Mouse (Mus musculus) neural tube, embryonic 14.5 days (tissue): ENCODE measurements around the gene Alk. TPM values are rescaled to one million over a fixed set of nuclear protein-coding genes. Genes with fewer than 3 reads are reported as not detected.

Experiments used
- ATAC-seq: fragments of 200-750 bp; cut with Nextera tagmentation; 2 replicates; pipeline ENCODE4 v1.8.0; 2017; ENCODE audit warnings: low read depth, mild to moderate bottlenecking, moderate TSS enrichment, moderate library complexity
- H3K27ac ChIP-seq: fragments of 300-500 bp; sonication (generic); 2 replicates; pipeline ENCODE4 v1.5.1; 2014; ENCODE audit warnings: low read depth, mild to moderate bottlenecking, control low read depth, low read length, moderate library complexity, mixed read lengths
- H3K27me3 ChIP-seq: fragments of 300-500 bp; sonication (generic); 2 replicates; pipeline ENCODE4 v1.6.1; 2014; ENCODE audit warnings: low read length; ENCODE audit not compliant: control insufficient read depth, insufficient read depth
- H3K36me3 ChIP-seq: fragments of 300-500 bp; sonication (generic); 2 replicates; pipeline ENCODE4 v1.6.1; 2014; ENCODE audit warnings: low read length, mixed read lengths; ENCODE audit not compliant: control insufficient read depth, insufficient read depth
- H3K4me1 ChIP-seq: fragments of 300-500 bp; sonication (generic); 2 replicates; pipeline ENCODE4 v1.6.1; 2014; ENCODE audit warnings: low read length; ENCODE audit not compliant: control insufficient read depth, insufficient read depth
- H3K4me2 ChIP-seq: fragments of 300-500 bp; sonication (generic); 2 replicates; pipeline ENCODE4 v1.6.1; 2014; ENCODE audit warnings: mild to moderate bottlenecking, low read depth, low read length, control low read depth
- H3K4me3 ChIP-seq: fragments of 300-500 bp; sonication (generic); 2 replicates; pipeline ENCODE4 v1.5.1; 2014; ENCODE audit warnings: low read depth, low read length, control low read depth, mixed read lengths
- H3K9ac ChIP-seq: fragments of 300-500 bp; sonication (generic); replicated peaks from 2 replicates; pipeline ENCODE4 v1.6.1; 2014; ENCODE audit warnings: low read depth, mild to moderate bottlenecking, control low read depth, low read length, mixed read lengths
- H3K9me3 ChIP-seq: fragments of 300-500 bp; sonication (generic); 2 replicates; pipeline ENCODE4 v1.6.1; 2016; ENCODE audit warnings: low read length; ENCODE audit not compliant: control insufficient read depth
- WGBS: fragments of 180-500 bp; shearing (Covaris S2); extraction: QIAGEN DNeasy Blood & Tissue Kit; methylation state at CpG from one replicate; pipeline ENCODE4 v1.1.7; 2014; 5-methylcytosine and 5-hydroxymethylcytosine counted together
- polyA plus RNA-seq: library from polyadenylated mRNA; unstranded; fragments of >200 nt; fragmentation: Nextera tagmentation; extraction: Ambion mirVana; gene quantifications from 2 replicates; pipeline ENCODE4 v1.2.1, GENCODE M21; 2014

The Alk gene
- polyA plus RNA-seq, 1 experiment from 2014 or later: 5.2 TPM

GRCm38 (mm10) chr17:71988736-71989569, 615.5 kb downstream of the Alk start:
- no peak overlapping the region for H3K9ac ChIP-seq
- WGBS: 66% methylated on average over 9 of the region's 9 CpGs
- H3K27me3 ChIP-seq: no peaks in the 10 kb centered on the region
- no peak overlapping the region for H3K4me2 ChIP-seq
- ATAC-seq: no peak
- H3K27ac ChIP-seq: no peak overlapping the region
- no peaks in the 10 kb centered on the region for H3K9me3 ChIP-seq
- H3K4me1 ChIP-seq: peaks cover 4% of the 10 kb centered on the region; the same call in 1 of the 2 replicates
- no peaks in the 10 kb centered on the region for H3K36me3 ChIP-seq
- no peak overlapping the region for H3K4me3 ChIP-seq

GRCm38 (mm10) chr17:71986998-71987397, 617.4 kb downstream of the Alk start:
- no peaks in the 10 kb centered on the region for H3K9me3 ChIP-seq
- no peak overlapping the region for H3K4me2 ChIP-seq
- H3K4me1 ChIP-seq: peaks cover 4% of the 10 kb centered on the region; the same call in 1 of the 2 replicates
- no peaks in the 10 kb centered on the region for H3K36me3 ChIP-seq
- H3K4me3 ChIP-seq: no peak overlapping the region
- 48% methylated on average over 8 of the region's 8 CpGs for WGBS
- no peak overlapping the region for H3K9ac ChIP-seq
- no peaks in the 10 kb centered on the region for H3K27me3 ChIP-seq
- ATAC-seq: no peak
- H3K27ac ChIP-seq: no peak overlapping the region

GRCm38 (mm10) chr17:71986456-71986855, 618.0 kb downstream of the Alk start:
- Histone ChIP-seq H3K27me3 (no peaks in the 10 kb centered on the region), H3K4me1 (peaks cover 4% of the 10 kb centered on the region; the same call in 1 of the 2 replicates), H3K4me3 (no peak overlapping the region), H3K9me3 (no peaks in the 10 kb centered on the region), H3K27ac (peak overlapping the region; percentile 44; the same call in 1 of the 2 replicates), H3K4me2 (no peak overlapping the region), H3K36me3 (no peaks in the 10 kb centered on the region), H3K9ac (no peak overlapping the region)
- 34% methylated on average over 9 of the region's 9 CpGs for WGBS
- ATAC-seq: peak; percentile 83

GRCm38 (mm10) chr17:71981177-71981576, 623.2 kb downstream of the Alk start:
- Histone ChIP-seq H3K27me3 (no peaks in the 10 kb centered on the region), H3K4me2 (no peak overlapping the region), H3K9me3 (no peaks in the 10 kb centered on the region), H3K36me3 (no peaks in the 10 kb centered on the region), H3K27ac (peak overlapping the region; percentile 18; the same call in 1 of the 2 replicates), H3K9ac (no peak overlapping the region), H3K4me3 (no peak overlapping the region), H3K4me1 (peaks cover 8% of the 10 kb centered on the region; the same call in 1 of the 2 replicates)
- WGBS: 45% methylated on average over 4 of the region's 4 CpGs
- ATAC-seq: no peak; the same call in 1 of the 2 replicates

GRCm38 (mm10) chr17:71980518-71981145, 623.8 kb downstream of the Alk start:
- H3K36me3 ChIP-seq: no peaks in the 10 kb centered on the region
- H3K27me3 ChIP-seq: no peaks in the 10 kb centered on the region
- no peaks in the 10 kb centered on the region for H3K9me3 ChIP-seq
- ATAC-seq: peak; percentile 84
- H3K4me3 ChIP-seq: no peak overlapping the region
- H3K4me1 ChIP-seq: peaks cover 8% of the 10 kb centered on the region; the same call in 1 of the 2 replicates
- no peak overlapping the region for H3K4me2 ChIP-seq
- WGBS: 19% methylated on average over 3 of the region's 3 CpGs
- H3K27ac ChIP-seq: no peak overlapping the region; the same call in 1 of the 2 replicates
- H3K9ac ChIP-seq: no peak overlapping the region

- peaks cover 8% of the 10 kb centered on the region; the same call in 1 of the 2 replicates for H3K4me1 ChIP-seq
- no peaks in the 10 kb centered on the region for H3K36me3 ChIP-seq
- no peaks in the 10 kb centered on the region for H3K27me3 ChIP-seq
- no peaks in the 10 kb centered on the region for H3K9me3 ChIP-seq
- ATAC-seq: no peak
- H3K4me3 ChIP-seq: no peak overlapping the region
- H3K4me2 ChIP-seq: no peak overlapping the region
- WGBS: 83% methylated on average over 8 of the region's 8 CpGs
- H3K27ac ChIP-seq: no peak overlapping the region
- H3K9ac ChIP-seq: no peak overlapping the region
These were observed 625.3 kb downstream of the Alk start for GRCm38 (mm10) chr17:71979137-71979536.

GRCm38 (mm10) chr17:71976661-71977060, 627.8 kb downstream of the Alk start:
- H3K9me3 ChIP-seq: no peaks in the 10 kb centered on the region
- no peaks in the 10 kb centered on the region for H3K36me3 ChIP-seq
- H3K4me3 ChIP-seq: no peak overlapping the region
- H3K27me3 ChIP-seq: no peaks in the 10 kb centered on the region
- H3K4me2 ChIP-seq: no peak overlapping the region
- H3K27ac ChIP-seq: no peak overlapping the region
- H3K4me1 ChIP-seq: peaks cover 8% of the 10 kb centered on the region; the same call in 1 of the 2 replicates
- H3K9ac ChIP-seq: no peak overlapping the region
- no peak for ATAC-seq
- WGBS: 53% methylated on average over 4 of the region's 4 CpGs

- no peaks in the 10 kb centered on the region for H3K9me3 ChIP-seq
- ATAC-seq: no peak
- H3K4me1 ChIP-seq: no peaks in the 10 kb centered on the region
- no peak overlapping the region for H3K27ac ChIP-seq
- H3K4me3 ChIP-seq: no peak overlapping the region
- H3K27me3 ChIP-seq: no peaks in the 10 kb centered on the region
- WGBS: 61% methylated on average over 7 of the region's 7 CpGs
- no peaks in the 10 kb centered on the region for H3K36me3 ChIP-seq
- no peak overlapping the region for H3K9ac ChIP-seq
- no peak overlapping the region for H3K4me2 ChIP-seq
These were observed 630.7 kb downstream of the Alk start for GRCm38 (mm10) chr17:71973704-71974103.

GRCm38 (mm10) chr17:71967356-71967755, 637.1 kb downstream of the Alk start:
- H3K27ac ChIP-seq: no peak overlapping the region
- H3K27me3 ChIP-seq: no peaks in the 10 kb centered on the region
- H3K9me3 ChIP-seq: no peaks in the 10 kb centered on the region
- ATAC-seq: no peak
- H3K4me2 ChIP-seq: no peak overlapping the region
- 82% methylated on average over 12 of the region's 12 CpGs for WGBS
- H3K36me3 ChIP-seq: no peaks in the 10 kb centered on the region
- no peak overlapping the region for H3K4me3 ChIP-seq
- H3K4me1 ChIP-seq: no peaks in the 10 kb centered on the region
- H3K9ac ChIP-seq: no peak overlapping the region
